Mouse (Mus musculus) thymus, postnatal 4 days (tissue): ENCODE results near the gene Abcc12.

Experiments
- DNase-seq: peaks from one replicate; pipeline ENCODE4 v3.0.0; 2021

Abcc12 gene

DNA sequence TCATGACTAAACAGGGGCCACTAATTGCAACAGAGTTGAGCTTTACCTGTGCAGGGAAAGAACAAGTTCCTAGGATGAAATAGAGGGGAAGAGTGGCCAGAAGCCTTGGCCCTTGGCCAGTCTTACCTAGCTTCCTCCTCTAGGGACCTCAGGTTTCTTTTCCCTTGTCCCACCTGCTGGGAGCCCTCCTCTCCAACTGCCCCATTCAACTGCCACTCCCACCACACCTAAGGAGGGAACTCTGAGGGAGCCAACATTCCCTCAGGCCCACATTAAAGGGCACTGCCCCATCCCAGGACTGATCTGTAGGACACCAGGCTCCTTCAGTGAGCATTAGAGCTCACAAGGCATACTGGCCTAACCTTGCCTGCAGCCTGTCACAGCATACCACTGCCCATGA, at the start of gene Abcc12:
Gene Abcc12 (minus strand): TSS at position 229 of the 400 bp plus-strand sequence.
- DNase-seq: no peak

DNA sequence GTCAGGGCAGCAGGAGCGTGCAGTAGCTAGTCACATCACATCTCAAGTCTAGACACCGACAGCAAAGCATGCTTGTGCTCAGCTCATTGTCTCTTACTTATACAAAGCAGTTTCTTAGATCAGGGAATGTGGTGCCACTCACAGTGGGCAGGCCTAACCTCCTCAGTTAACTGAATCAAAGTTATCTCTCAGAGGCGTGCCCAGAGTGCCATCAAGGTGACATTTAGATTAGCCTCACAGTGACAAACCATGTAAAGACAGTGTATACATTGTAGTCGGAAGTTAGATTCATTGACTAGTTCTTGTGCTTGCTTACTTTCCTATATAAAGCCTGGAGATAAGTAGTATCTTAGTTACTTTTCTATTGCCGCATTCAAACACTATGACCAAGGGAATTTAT, 49.7 kb upstream of the Abcc12 start:
- no peak for DNase-seq

DNA sequence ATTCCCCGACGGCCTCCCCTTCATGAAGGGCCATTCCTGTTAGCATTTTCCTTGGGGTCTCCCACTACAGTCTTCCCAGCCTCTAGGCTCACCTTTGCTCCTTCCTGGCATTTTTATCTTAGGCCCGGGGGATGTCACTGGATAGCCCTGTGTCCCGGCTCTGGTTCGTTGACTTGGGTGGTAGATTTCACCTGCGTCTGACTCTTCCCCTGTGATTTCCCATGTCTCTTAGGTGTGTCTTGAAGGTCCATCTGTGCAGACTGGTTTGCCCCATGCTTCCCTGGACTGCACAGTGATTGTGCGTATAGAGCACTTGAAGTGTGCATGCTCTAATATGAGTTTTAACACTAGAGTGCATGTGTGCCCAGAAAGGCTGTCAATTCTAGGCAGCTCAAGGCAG, 44.4 kb upstream of the Abcc12 start:
- DNase-seq: peak; percentile 15

DNA sequence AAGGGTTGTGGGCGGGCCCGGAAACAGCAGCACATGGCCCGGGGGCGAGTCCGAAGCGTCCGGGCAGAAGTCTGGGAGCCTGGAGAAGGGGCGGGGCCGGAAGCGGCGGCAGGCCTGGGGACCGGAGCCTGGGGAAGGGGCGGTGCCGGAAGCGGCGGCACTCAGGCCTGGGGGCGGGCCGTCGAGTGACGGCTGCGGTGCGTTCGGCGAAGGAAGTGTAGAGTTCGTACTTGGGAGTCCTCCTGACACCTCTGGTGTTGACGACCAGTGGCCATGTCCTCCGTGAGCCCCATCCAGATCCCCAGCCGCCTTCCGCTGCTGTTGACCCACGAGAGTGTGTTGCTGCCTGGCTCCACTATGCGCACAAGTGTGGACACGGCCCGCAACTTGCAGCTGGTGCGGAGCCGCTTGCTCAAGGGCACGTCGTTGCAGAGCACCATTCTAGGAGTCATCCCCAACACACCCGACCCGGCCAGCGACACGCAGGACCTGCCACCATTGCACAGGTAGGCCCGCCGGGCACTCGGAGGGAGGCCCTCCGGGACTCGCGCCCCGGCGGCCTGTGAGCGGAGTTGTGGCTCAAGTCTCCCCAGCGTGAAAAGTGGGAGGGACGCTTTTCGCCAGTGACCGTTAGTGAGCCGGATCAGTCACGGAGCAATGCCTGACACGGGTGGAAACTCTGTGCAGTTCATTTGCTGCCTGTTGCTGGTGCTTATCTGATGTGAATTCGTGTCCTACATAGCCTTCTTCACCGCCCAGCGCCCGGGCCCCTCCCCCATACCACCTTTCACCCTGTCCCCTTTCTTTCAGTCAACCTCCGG, 43.6 kb upstream of the Abcc12 start, which contains the start of gene Lonp2:
Gene Lonp2 (plus strand): TSS at position 133 of the 821 bp plus-strand sequence.
- peak; percentile 98 for DNase-seq

DNA sequence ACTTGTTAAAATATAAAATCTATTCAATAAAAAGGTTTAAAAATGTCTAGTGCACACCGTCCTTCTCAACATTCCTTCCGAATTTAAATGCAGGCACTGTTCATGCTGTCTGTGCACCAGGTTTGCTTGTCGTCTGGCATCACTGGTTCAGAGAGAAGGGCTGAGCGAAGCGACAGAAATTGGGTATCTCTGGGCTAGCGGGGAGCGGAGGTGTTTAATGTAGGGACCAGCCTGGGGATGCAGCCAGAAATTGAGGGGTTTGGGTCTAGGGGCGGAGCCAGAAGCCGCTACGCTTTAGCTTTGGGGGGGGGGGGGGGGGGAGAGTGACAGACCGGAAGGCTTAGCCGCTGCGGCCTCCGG, 43.0 kb upstream of the Abcc12 start:
- no peak for DNase-seq

DNA sequence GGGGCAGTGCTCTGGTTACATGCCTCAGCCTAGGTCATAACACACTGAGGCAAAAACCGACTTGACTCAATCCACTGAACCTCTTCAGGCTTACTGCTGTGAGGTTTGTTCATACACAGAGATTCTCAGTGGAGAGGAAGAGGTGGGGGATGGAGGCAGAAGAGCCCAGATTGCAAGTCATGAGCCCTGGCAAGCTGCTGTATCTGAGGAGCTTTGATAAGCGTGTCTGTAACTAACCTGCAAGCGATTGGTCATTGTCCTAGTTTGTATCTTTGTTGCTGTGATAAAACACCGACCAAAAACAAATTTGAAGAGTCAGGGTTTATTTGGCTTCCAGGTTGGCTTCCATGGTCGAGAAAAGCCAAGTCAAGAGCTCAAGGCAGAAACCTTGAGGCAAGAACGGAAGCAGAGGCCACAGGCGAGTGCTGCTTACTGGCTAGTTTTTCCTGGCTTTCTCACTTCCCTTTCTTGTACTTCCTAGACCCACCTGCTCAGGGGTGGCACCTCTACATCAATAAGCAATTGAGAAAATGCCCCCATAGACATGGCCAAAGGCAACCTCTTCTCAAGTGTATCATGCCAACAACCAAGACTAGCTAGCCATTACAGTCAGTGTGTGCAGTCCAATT, 37.4 kb upstream of the Abcc12 start:
- DNase-seq: no peak

DNA sequence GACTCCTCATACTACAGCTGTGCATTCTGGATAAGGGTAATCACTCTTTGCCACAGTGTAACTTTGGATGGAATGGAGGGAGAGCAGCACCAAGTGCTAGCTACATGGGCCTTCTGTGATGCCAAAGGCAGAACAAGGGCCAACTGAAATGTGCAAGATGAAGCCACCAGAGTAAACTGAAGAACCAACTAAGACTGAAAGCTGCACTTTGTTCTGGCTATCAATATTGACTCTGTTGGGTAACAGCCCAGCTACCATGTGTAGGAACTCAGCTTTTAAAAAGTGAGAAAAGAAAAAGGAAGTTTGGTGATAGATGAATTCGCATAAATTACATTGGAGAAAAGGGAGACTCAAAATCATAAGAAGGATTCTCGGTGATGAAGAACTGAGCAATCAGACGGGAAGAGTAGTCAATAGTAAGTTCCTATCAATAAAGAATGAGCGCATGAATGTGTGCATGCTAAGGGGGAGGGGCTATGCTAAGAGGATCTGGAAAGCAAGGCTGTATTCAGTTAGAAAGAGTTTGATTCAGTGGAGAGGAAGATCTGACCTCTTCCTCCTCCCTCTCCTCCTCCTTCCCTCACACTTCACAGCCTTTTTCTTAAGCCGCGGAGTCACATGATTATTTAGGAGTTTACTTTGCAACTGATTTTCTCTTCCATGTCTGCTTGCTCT, 34.7 kb upstream of the Abcc12 start:
- no peak for DNase-seq

DNA sequence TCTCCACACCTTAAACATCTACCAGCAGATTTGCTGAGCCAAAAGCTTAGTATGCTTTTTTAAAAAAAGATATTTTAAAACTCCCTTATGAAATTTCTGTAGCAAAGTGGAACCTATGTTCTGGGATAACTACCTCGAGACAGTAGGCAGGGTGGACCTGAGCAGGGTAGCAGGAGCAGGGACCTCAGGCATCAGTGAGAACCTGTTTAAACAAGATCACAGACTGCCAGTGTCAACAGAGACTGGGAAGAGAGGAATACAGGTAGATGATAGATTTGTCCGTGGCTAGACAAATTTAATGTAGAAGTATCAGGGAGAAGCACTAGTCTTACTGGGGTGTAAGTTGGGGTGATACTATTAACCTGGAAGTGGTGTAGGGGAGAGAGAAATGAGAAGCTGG, 33.3 kb upstream of the Abcc12 start:
- no peak for DNase-seq

DNA sequence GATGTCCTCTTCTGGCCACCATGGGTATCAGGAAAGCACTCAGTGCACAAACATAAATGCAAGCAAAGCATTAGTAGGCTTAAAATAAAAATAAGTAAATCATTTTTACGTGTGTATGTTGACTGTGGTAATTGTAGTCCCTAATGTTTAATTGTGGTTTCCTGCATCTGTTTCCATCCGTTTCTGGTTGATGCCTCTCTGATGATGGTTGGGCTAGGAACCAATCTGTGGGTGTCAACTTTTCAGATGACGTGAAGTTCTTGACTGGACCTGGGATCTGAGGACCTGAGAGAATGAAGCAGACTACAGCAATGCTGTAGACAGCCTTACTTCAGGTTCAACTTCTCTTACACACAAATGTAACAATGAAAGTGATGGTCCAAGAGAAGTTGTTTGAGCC, 24.2 kb upstream of the Abcc12 start:
- DNase-seq: no peak

DNA sequence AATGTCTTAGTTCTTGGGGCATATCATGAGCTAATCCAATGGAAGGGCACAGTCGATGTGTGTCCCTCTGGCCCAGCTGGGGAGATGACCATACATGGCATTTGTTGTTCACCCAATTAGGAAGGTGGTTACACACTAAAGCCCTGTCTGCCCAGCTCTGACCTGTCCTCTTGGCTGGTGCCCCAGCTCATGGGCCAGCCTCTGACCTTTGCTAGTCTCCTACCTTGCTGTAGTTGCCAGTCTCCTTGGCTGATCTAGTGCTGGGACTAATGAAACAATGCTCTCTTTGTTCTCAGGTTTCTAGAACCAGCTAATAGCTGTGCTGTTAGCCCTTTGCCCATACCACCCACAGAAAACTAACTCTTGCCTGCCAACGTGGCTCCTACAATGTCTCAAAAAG, 22.7 kb upstream of the Abcc12 start:
- DNase-seq: no peak

DNA sequence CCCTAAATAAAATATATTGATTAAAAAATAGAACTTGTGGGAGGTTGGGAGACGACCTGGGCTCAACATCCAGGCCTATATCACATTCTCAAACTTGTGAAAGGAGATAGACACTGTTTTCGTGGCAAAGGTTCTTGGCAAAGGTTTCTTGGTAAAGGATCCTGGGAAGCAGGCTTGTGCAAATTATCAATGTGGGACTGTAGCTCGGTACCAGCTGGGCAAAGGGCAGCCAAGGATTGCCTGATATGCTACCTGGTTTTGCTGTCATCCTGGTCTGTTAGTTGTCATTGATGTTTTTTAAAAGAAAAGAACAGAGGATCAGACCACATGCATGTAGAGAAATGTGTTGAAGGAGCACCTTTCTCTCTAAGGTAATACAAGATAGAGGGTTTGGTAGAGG, 19.8 kb upstream of the Abcc12 start:
- no peak for DNase-seq

DNA sequence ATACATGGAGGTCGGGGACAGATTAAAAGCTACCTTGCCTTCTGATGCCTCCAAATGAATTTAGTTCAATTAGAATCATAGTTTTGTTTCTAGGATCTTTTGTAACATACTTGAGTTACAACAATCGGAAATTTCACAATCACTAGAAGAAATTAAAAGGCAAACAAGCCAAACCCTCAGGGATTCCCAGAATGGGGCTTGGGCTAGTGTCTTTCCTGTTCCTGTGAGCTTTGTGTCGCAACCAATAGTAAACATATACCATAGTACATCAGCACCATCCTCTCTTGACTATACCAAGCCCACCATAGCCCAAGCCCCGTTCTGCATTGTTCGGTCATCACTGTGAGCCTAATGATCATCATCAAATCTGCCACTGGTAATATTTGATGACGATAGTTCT, 18.8 kb upstream of the Abcc12 start:
- no peak for DNase-seq

DNA sequence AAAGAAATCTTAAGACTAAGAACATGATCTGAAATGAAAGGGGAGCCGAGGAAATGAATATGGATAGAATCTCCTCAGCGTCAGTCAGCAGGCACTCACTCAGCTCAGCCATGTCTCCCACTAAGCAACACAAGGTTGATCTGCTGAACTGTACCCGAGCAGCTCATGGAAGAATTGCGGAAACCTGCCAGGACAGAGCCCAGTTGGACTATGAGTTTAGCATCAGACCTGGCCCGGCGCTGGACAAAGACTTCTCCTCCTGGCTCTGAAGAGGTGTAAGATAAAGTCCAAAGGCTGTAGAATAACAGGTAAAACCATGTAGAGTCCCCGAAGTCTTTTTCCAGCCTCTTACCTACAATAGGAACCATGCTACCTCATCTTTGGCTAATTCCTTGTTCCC, 17.2 kb upstream of the Abcc12 start:
- DNase-seq: no peak

DNA sequence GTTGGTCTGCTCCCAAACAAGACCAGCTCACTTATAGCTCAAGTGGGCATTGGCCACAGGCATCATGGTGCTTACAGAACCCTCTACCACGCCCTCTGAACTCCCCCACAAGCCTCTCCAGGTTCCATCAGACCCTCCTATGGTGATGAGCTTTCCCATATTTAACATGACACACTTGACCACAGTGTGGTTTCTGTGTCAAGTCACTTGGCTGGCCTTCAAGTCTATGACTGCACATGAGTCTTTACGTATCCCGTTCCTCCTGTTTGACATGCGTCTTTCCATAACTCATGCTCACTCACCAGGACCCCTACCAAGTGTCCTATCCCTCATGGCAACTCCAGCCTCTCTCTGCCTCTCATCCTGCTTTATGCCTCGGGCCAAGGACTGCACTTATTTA, 15.2 kb upstream of the Abcc12 start:
- no peak for DNase-seq

DNA sequence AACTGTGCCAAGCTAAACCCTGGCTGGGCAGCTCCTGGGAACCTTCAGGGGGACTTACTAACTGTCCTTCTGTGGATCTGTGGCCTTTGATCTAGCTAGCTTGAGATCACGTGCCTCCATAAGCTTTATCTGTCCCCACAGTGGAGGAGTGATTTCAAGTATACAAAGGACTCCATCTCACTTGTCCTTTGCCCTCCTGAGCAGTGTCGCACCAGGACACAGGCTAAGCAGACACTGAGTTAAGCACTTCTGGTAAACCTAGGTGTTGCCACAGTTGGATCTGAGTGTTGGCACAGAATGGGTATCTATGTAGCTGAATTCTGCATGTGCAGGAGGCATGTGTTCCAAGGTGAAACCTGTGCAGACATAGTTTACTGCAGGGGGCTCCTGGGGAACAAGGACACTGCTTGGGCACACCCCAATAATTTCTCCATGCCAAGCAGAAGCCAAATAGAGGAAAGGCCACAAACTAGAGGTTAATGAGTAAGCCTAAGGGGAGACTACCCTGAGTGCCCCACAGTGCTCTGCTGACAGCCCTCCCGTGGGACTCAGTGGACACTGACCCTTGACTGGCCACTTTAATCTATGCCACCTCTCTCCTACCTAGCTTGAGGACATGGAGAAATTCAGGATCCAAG, 13.8 kb upstream of the Abcc12 start:
- DNase-seq: no peak

DNA sequence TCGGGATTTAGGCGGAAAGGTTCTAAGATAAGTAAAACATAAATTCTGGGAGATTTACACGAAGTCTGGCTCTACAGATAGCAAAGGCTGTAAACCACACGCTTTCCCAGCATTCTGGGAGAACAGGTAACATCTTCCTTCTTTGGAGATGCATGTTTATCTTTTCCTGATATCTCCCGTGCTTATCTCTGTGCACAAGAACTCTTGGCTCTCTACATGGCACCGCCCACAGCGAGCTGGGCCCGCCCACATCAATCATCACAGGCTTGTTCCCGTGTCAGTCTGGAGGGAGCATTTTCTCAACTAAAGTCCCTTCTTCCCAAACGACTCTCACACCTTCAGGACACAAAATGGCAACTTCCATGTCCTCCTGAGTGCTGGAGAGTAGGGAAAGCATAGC, 12.6 kb upstream of the Abcc12 start:
- DNase-seq: no peak

DNA sequence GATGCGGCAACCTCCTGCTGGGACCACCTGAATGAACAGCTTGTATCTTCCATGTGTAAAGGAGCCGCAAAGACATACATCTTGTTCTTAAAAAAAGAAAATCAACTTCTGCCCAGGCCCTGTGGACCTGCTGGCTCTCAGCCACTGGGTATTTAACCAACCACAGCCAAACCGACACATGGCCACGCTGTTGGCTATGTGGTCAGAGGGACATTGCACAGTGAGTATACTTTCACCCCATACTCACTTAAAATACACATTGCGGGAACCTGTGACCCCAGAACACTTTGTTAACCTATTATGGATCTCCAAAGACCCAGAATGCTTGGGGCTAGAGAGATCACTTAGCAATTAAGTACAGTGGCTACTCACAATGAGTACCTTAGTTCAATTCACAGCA, 7.9 kb upstream of the Abcc12 start:
- DNase-seq: no peak

DNA sequence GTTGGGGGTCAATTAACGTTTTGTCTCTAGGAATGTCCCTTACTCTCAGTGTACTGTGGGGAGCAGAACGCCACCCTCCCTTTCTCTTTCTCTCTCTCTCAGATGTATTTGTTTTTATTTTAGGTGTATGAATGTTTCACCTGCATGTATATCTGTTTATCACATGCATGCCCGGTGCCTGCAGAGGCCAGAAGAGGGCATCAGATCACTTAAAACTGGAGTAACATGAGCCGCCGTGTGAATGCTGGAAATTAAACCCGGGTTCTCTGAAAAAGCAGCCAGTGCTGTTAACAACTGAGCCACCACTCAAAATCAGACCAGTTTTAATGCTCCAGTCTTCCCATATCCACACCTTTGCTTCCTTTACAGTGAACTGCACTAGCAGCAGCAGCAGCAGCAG, 6.2 kb upstream of the Abcc12 start:
- DNase-seq: peak; percentile 38

DNA sequence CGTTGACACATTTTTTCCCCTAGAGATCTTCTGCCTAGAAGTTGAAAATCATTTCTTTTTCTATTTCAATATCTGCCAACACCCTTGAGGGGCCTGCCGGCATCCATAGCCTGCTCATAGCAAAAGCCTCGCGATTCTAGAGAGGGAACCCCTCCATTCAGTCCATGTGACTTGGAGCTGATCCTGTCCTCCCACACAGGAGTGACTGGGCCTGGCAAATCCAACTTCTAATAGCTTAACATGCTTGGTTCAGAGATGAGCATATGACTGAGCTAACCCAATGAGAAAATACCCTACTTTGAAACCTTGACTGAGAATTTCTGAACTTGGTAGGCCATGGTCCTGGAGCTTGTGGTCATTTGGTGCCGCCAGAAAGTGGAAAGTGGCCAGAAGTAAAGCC, 5.6 kb upstream of the Abcc12 start:
- no peak for DNase-seq

DNA sequence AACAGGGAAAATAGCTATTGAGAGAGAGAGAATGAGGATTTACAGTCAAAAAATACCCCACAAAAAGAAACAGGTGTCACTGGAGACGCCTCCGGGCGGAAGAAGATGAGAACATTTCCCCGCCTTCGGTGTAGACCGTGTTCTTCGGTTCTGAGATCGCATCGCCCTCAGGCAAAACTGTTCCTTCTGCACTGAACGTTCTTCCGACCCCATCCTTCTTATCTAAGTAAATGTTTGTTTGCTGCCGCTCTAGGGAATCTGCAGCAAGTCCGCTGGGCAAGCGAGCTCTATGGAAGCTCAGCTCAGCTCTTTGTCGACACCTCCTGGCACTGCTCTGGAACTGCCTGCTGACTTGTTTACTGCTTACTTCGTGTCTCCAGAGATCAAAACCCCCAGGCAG, 5.0 kb upstream of the Abcc12 start:
- peak; percentile 87 for DNase-seq

DNA sequence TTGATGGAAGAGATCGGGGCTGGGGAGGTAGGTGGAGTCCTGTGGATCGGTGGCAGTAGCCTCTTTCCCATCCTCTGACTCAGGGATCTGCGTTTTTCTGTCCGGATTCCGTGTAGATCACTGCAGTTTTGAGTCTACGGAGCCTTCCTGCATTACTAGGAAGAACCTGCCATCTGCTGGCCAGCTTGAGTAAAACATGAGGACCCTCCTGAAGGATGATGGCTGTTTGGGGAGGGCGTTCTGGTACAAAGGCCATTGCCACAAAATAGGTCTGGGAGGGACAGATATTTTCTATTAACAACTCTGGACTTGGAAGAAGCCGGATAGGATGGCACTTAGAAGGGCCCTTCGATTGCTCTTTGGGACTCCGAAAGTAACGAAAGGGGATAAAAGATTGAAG, 4.6 kb upstream of the Abcc12 start:
- peak; percentile 89 for DNase-seq

DNA sequence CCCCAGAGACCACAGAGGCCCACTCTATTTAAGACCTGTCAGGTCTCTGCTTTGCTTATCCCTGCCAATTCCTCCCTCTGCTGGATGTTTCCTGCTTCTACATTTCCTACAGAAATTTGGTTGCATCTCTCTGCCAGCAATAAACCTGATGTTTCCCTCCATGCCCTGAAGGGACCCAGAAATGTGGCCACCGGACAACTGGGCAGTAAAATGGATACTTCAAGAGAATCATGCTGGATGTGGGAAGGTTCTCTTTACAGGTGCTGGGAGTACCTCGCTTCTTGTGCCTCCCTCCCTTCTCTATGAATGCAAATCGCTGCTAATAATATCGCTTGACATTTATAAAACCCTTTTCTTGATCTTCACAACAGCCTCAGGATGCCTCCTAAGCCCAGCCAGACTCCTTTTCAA, 1.4 kb upstream of the Abcc12 start:
- DNase-seq: no peak

DNA sequence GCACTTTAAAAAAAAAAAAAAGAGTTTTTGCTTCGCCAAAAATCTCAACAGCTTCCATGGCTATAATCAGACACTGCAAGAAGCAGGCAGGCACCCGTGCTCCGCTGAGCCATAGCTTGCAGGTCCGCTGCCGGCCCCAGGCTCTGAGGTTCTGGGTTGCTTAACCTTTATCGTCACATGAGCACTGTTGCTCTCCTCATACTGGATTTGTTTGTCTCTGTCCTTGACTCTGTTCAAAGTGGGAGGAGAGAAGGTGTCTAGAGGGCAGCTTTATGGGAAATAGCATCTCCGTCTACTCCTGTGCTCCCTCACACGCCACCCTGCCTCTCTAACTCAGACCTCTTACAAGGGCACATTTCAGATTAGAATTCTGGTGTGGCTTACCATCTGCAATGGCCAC, 1.8 kb downstream of the Abcc12 start:
- no peak for DNase-seq

DNA sequence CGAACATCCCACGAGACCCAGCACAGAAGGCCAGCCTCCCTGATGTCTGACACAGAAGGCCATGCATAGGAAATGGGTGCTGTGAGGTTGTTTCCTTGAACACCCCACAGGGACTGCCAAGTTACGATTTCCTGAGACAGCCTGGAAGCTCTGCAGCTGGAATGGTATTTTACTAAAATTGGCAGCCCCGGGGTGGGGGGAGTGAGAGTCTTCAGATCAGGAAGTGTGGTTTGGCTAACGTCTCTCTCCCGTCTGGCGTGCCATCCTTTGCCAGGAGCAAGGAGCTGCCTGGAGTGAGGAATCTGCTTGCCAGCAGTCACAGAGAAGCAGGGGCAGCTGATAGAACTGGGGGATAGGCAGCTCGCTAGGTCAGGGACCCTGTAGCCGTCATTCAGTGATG, 2.4 kb downstream of the Abcc12 start:
- no peak for DNase-seq
